Mouse (Mus musculus): ENCODE measurements at regions not wholly inside any gene's neighbourhood (a gene's known extent, or its start where the extent isn't known, plus 50 kb on each side); places are given as distances from the start of the nearest gene placed in this dataset.
A peak's percentile ranks its signal among the peaks of the same experiment; 100 is the strongest.

GRCm38 (mm10) chr10:39250039-39250438 is 86.4 kb upstream of the Ccn6 start:
- no peak for DNase-seq (ENCODE audit: low read depth, low spot score)

DNA sequence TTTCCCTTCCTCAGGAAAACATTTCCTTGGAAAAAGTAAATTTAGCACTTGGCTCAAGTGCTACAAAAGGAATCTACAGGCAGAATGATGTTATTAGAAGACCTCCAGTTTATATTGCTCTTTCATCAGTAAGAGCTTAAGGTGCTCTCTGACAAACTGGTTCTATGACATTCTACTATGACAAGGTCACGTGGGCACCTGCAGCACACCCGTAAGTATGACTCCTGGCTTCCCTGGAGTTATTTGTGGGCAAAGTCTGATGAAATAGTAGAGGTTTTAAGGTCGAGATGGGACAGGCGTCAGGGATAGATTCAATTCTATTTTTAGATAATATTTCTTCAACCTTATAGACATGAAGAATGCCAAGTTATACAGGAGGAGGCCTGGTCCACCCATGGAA is 84.9 kb upstream of the Ccn6 start:
- DNase-seq (ENCODE audit: low read depth, low spot score), result no peak

- DNase-seq (ENCODE audit: low read depth, low spot score), result no peak
These were observed 83.4 kb upstream of the Ccn6 start for GRCm38 (mm10) chr10:39246984-39247383.

DNA sequence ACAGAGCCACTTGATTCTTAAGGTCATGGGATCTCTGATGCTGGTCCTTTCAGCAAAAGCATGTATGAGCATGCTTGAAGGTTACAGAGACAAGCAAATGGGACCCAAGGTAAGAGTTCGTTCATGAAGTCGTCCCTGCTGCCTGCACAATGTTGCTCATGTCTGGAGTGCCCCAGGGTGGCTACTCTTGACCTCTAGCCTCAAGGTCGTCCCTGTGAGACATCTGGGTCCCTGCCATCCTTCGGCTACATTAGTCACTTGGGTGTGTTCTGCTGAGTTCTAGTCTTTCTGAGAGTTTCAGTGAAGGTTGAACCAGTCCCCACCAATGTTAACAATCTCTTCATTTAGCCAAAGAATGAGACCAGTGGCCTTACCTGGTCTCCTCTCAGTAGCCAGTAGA is 81.5 kb upstream of the Ccn6 start:
- no peak for DNase-seq (ENCODE audit: low read depth, low spot score)

- DNase-seq (ENCODE audit: low read depth, low spot score), result no peak
These were observed 80.5 kb upstream of the Ccn6 start for GRCm38 (mm10) chr10:39244061-39244460.

GRCm38 (mm10) chr10:39242398-39242797 is 78.8 kb upstream of the Ccn6 start:
- DNase-seq (ENCODE audit: low read depth, low spot score), result no peak

DNA sequence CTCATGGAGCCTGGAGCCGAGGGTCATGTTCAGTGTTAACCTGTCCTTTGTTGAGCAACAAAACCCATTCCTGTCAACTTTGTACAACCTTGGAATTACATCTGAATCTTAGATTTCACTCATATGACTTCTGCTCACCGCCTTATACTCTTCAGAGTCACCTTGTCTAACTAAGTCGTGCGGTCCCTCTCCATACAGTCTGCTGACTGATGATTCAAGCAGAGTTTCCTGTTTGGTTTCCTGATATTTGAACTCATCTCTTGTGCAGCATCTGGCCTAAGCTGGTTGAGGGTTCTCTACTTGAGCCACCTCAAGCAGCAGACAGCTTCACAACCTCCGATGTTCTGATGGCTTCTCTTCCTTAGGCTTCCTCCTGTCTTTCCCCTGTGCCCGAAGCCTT is 78.3 kb upstream of the Ccn6 start:
- DNase-seq (ENCODE audit: low read depth, low spot score), result no peak

- DNase-seq (ENCODE audit: low read depth, low spot score), result no peak
These were observed 77.9 kb upstream of the Ccn6 start for GRCm38 (mm10) chr10:39241486-39241885.

DNA sequence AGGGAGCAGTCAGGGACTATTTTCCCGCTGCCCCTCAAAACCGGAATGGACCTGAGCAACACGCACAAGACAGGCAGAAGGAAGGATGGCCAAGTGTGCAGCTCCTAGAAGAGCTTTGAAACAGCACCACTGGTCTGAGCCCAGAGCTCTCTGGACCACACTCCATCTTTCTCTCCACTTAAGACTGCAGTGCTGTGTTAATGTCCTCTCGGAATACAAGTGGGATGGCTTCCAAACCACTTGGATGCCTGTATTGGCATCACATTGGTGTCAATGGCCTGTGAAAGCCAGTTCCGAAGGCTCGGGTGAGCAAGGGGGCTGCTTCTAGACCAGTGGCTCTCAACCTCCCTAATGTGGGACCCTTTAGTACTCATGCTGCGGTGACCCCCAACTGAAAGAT is 77.4 kb upstream of the Ccn6 start:
- DNase-seq (ENCODE audit: low read depth, low spot score), result no peak

DNA sequence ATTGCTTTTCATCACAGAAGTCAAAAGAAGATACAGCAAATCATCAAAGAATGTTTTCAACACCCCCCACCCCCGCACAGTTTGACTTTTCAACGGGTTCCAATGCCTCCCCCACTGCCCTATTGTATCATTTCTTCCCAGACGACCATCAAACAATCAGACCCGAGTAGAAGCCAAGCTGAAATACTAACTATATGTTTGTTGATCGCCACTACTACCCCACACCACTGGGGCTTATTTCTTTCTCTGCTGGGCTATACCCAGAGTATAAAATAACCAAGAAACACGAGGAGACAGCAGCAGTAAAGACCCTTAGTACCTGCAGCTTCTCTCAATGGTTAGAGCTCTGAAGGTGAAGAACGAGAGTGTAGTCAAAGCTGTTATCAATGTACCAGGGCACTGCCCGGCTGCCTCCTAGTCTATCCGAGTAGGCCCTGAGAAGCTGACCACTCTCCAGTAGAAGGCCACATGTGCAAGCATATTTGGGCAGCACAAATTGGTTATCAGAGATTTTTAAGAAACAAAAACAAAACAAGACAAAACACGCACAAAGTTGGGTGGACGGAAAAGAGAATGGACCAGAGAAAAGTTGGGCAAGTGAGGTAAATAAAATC is 76.7 kb upstream of the Ccn6 start:
- no peak for DNase-seq (ENCODE audit: low read depth, low spot score)

DNA sequence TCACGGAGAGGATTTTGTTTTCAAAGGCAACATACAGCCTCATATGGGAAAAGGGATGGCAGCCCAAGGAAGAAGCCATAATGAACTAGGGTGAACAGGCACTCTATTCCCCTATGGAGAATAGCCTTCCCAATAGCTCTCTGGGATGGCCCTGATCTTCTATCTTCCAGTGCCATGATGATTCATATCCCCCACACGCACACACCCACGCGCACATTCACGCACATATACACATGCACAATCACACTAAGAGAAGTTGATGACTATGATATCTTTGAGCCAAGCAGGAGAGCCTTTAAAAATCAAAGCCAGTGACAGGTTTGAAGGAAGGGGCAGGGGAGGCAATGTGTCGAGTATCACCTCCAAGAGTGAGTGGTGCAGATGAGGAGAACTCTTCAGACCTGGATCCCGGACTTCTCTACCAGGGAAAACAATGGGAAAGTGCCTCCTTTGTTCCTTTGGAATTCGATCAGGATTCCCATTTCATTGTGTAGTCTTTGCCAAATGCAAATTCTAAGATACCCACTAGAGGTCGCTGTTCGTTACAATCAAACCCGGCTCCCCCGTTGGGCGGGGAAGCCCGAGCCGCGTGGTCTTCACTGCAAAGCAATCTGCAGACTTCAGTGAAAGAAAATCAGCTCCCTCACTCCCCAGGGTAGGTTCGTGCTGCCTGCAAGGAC is 76.0 kb upstream of the Ccn6 start:
- DNase-seq (ENCODE audit: low read depth, low spot score), result peak; percentile 37

- no peak for DNase-seq (ENCODE audit: low read depth, low spot score)
These were observed 75.0 kb upstream of the Ccn6 start for GRCm38 (mm10) chr10:39238596-39238995.

GRCm38 (mm10) chr10:39237549-39237948 is 74.0 kb upstream of the Ccn6 start:
- DNase-seq (ENCODE audit: low read depth, low spot score), result no peak

- no peak for DNase-seq (ENCODE audit: low read depth, low spot score)
These were observed 70.4 kb upstream of the Ccn6 start for GRCm38 (mm10) chr10:39233926-39234450.

GRCm38 (mm10) chr10:39233191-39233590 is 69.6 kb upstream of the Ccn6 start:
- DNase-seq (ENCODE audit: low read depth, low spot score), result no peak

DNA sequence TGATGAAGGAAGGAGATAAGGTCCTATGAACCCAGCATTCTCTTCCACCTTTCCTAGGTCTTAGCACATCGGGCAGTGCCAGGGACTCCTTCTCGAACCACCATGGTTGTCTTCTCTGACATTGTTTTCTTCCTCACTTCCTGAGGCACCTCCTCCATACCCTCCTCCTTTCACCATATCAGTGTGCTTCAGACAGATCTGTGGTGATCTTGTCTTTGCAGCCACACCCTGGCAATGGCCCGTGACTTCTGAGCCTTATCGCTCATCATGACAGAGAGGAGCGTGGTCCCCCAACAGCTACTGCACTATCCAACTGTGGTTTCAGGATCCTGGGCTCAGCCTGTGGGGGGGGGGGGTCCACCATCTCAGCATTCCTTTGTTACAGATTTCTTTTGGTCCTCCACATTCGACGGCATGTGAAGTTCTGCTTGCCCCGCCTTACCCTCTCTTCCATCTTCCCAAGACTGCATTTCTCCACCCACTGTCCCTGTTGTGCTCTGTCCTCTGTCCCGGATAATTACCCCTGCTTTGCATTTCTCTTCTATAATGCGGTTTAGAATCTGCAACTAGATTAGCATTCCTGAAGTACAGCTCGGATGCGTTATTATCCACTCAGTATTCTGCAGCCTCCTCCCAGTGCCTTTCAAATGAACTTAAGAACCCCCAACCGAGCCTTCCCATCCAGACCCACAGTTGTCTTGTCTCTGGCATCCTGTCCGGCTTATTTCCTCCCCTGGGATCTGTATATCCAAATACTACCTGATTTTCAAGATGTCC is 67.2 kb upstream of the Ccn6 start:
- no peak for DNase-seq (ENCODE audit: low read depth, low spot score)

DNA sequence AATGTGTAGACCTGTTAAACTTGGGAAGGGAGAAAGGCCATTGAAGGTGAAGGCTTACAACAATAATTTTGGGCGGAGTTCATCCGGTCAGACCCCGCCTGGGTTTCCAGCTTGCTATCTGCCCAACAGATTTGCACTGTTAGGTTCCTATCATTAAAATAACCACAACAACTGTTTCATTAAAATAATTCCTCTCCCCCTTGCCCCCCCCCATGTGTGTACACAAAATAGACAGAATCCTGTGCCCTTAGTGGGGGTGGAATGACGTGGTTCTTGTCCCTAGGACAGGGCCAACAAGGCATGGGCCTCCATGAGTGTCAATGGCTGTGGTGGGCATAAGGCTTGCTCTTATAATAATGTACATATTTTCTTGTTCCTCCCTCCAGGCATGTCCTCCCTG is 65.6 kb upstream of the Ccn6 start:
- no peak for DNase-seq (ENCODE audit: low read depth, low spot score)

DNA sequence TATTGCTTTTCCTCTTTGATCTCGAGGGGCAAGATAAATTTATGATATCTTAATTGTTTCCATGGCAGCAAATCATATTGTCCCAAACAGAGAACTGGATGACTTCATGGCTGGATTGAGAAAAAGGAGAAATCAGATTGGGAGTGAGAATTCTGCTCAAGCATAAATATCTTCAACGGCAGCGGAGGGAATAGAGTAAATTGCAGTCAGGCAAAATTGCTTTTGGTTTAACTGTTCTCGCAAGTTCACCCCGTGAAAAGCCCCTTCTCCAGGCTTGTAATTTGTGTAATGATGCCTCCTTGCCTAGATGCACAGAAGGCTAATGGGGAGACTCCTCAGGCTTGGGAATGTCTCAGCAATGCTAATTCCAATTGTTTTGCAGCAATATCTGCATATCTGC is 64.4 kb upstream of the Ccn6 start:
- no peak for DNase-seq (ENCODE audit: low read depth, low spot score)

DNA sequence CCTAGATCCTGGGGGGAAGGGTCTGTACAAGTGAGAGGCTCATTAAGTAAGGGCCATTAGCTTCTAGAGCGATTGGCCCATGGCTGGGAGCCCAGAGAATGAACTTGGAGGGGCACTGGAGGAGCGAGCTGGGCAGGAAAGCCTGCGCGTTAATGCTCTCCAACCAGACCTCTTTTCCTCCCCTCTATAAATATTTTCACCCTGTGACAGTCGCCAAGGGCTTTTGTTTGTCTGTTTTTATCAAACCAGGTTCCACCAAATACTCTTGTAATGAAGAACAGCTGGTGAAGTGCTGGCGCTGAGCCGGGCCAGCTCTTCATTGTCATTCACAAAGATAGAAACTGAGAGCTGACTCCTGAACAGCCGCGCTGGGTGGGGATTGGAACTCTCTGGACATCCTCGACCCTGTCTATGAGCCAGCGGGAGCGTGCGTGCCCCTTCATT is 63.9 kb upstream of the Ccn6 start:
- DNase-seq (ENCODE audit: low read depth, low spot score), result no peak

- DNase-seq (ENCODE audit: low read depth, low spot score), result no peak
These were observed 62.9 kb upstream of the Ccn6 start for GRCm38 (mm10) chr10:39226518-39226917.

GRCm38 (mm10) chr10:39224449-39225094 is 61.0 kb upstream of the Ccn6 start:
- no peak for DNase-seq (ENCODE audit: low read depth, low spot score)

DNA sequence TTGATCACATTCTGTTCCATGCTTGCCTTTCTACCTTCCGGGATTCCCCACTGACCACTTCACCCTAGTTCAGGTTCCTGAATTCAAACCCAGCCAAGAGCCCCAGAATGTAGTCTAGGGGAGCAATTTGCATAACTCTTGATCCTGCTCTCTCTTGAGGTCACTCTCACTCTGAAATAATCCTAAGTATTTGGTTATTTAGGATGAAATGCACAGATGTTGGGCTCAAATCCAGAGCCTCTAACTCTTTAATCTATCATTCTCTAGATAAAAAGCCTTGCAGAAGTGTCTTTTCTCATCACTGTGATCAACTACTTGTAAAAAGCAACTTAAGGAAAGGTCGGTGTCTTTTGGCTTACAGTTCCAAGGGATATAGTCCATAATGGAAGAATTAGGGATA is 57.4 kb upstream of the Ccn6 start:
- DNase-seq (ENCODE audit: low read depth, low spot score), result no peak

Data from retina, adult 2 months (tissue).